Mouse (Mus musculus): Measurements from ENCODE around the gene Slc35b2. TPM values are rescaled to one million over a fixed set of nuclear protein-coding genes. Genes with fewer than 3 reads are reported as not detected.

Gene Slc35b2
- polyA plus RNA-seq, 1 experiment from 2014 or later: 96.2 TPM

DNA sequence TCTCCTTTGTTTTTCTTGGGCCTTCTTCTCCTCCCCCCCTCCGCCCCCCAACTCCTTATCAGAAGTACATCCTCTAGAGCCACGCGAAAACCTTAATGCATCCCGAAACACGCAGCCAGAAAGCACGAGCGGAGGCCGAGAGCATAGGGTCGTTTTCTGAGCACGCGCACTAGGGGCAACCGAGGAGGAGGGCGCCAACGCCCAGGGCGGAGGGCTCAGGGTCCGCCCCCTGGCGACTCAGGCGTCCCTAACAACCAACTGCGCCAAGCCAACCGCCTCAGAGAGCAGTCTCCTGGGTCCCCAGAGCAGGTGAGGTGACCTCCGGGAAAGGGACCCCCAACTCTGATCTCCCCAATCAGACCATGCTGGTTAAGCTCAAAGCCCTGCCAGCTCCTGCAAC, 40.4 kb upstream of the Slc35b2 start, which contains the start of gene Tcte1:
Gene Tcte1, plus strand, starts transcription at position 172 of the 400 bp plus-strand sequence.
- H3K4me3 ChIP-seq (ENCODE audit: low read length): peak within 1 kb of the TSS; percentile 41
- no peaks in the 10 kb centered on the region; the same call in 1 of the 2 replicates for H3K27me3 ChIP-seq (replicated peaks; ENCODE audit: control insufficient read depth, insufficient read depth, low read length)
- peak within 1 kb of the TSS; percentile 78 for H3K4me2 ChIP-seq (ENCODE audit: low read length)
- ATAC-seq: peak; percentile 64
- H3K4me1 ChIP-seq (ENCODE audit: control insufficient read depth, insufficient read depth, low read depth, low read length): peaks cover 15% of the 10 kb centered on the region
- no peaks in the 10 kb centered on the region for H3K9me3 ChIP-seq (ENCODE audit: control insufficient read depth, low read length)
- under 1% methylated on average over 18 of the region's 21 CpGs for WGBS
- H3K9ac ChIP-seq (ENCODE audit: low read depth, low read length): peak within 1 kb of the TSS; percentile 68
- H3K27ac ChIP-seq (ENCODE audit: low read depth, low read length): no peak within 1 kb of the TSS; the same call in 1 of the 2 replicates
- peaks cover 3% of the 10 kb centered on the region; the same call in 1 of the 2 replicates for H3K36me3 ChIP-seq (ENCODE audit: control insufficient read depth, insufficient read depth, low read length)

DNA sequence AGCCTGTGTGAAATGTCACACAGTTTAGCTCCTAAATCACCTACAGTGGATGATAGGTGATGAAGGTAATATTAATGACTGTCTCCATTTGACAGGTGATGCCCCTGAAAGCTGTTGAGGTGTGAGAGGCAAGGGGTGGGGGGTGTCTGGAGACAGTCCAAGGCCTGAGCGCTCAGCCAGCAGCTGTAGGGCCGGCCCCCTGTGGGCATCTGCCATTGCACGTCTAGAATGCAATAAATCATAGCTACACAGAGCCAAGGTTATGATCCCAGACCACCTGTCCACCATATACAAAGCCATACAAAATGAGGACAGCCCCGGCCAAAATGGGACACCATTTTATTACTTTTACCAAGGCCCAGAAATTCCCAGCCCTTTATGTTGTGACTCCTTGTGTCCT, 38.7 kb upstream of the Slc35b2 start:
- Histone ChIP-seq H3K9me3 (ENCODE audit: control insufficient read depth, low read length) (no peaks in the 10 kb centered on the region), H3K27me3 (replicated peaks; ENCODE audit: control insufficient read depth, insufficient read depth, low read length) (peaks cover 2% of the 10 kb centered on the region; the same call in 1 of the 2 replicates), H3K4me3 (ENCODE audit: low read length) (no peak overlapping the region), H3K36me3 (ENCODE audit: control insufficient read depth, insufficient read depth, low read length) (peaks cover 2% of the 10 kb centered on the region; the same call in 1 of the 2 replicates), H3K4me2 (ENCODE audit: low read length) (no peak overlapping the region), H3K9ac (ENCODE audit: low read depth, low read length) (no peak overlapping the region), H3K4me1 (ENCODE audit: control insufficient read depth, insufficient read depth, low read depth, low read length) (peaks cover 15% of the 10 kb centered on the region), H3K27ac (ENCODE audit: low read depth, low read length) (no peak overlapping the region)
- no peak; the same call in 1 of the 2 replicates for ATAC-seq
- WGBS: 60% methylated on average over 4 of the region's 4 CpGs

DNA sequence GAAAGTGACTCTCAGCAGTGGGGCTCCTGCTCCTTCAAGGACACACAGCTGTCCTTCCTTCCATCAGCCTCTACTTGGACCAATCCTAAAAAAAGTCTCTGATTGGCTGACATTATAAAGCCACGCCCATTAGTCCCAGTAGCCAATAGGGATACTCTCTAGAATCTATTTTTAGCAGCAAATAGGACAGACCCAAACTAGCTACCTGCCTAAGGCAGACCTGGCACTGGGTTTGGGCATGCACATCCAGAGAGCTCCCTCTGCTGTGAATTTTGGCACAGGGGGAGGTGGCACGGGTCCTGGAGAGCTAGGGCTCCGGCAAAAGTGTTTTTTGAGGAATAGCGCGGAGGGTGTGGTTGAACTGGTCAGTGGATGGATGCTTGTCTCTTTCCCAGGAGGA, 37.1 kb upstream of the Slc35b2 start:
- H3K27ac ChIP-seq (ENCODE audit: low read depth, low read length): no peak overlapping the region
- ATAC-seq: no peak
- WGBS: 21% methylated on average over 5 of the region's 5 CpGs

DNA sequence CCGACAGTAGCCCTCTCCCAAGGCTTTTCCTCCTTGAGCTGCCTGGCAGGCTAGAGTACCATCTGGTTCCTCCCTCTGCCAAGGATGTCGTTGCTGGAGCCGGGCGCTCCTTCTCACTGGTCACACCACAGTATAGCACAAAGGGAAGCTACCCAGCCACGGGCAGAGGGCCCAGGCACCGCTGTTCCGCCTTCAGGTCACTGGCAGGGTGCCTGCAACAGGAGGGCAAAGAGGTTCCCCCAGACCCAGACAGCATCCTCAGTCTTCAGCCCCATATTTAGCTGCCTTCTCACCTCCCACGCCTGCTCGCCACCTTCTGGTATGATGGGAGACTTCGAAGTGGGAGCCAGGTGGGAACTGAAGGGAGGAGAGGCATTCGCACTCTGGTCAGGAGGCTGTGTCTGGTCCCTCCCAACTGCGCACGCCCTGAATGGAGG, 33.3 kb upstream of the Slc35b2 start:
- H3K27me3 ChIP-seq (replicated peaks; ENCODE audit: control insufficient read depth, insufficient read depth, low read length): peaks cover 8% of the 10 kb centered on the region
- no peak overlapping the region for H3K4me2 ChIP-seq (ENCODE audit: low read length)
- ATAC-seq: peak; percentile 82
- no peaks in the 10 kb centered on the region for H3K36me3 ChIP-seq (ENCODE audit: control insufficient read depth, insufficient read depth, low read length)
- no peak overlapping the region for H3K9ac ChIP-seq (ENCODE audit: low read depth, low read length)
- peak overlapping the region; percentile 29; the same call in 1 of the 2 replicates for H3K27ac ChIP-seq (ENCODE audit: low read depth, low read length)
- WGBS: 27% methylated on average over 13 of the region's 13 CpGs
- H3K9me3 ChIP-seq (ENCODE audit: control insufficient read depth, low read length): no peaks in the 10 kb centered on the region
- H3K4me1 ChIP-seq (ENCODE audit: control insufficient read depth, insufficient read depth, low read depth, low read length): peaks cover 2% of the 10 kb centered on the region; the same call in 1 of the 2 replicates
- H3K4me3 ChIP-seq (ENCODE audit: low read length): no peak overlapping the region

More for the DNA sequence above, 37.1 kb upstream of the Slc35b2 start:
- H3K36me3 ChIP-seq (ENCODE audit: control insufficient read depth, insufficient read depth, low read length): no peaks in the 10 kb centered on the region
- H3K9ac ChIP-seq (ENCODE audit: low read depth, low read length): no peak overlapping the region
- H3K4me1 ChIP-seq (ENCODE audit: control insufficient read depth, insufficient read depth, low read depth, low read length): peaks cover 15% of the 10 kb centered on the region
- peaks cover 2% of the 10 kb centered on the region; the same call in 1 of the 2 replicates for H3K27me3 ChIP-seq (replicated peaks; ENCODE audit: control insufficient read depth, insufficient read depth, low read length)
- no peak overlapping the region for H3K4me3 ChIP-seq (ENCODE audit: low read length)
- no peaks in the 10 kb centered on the region for H3K9me3 ChIP-seq (ENCODE audit: control insufficient read depth, low read length)
- no peak overlapping the region for H3K4me2 ChIP-seq (ENCODE audit: low read length)

DNA sequence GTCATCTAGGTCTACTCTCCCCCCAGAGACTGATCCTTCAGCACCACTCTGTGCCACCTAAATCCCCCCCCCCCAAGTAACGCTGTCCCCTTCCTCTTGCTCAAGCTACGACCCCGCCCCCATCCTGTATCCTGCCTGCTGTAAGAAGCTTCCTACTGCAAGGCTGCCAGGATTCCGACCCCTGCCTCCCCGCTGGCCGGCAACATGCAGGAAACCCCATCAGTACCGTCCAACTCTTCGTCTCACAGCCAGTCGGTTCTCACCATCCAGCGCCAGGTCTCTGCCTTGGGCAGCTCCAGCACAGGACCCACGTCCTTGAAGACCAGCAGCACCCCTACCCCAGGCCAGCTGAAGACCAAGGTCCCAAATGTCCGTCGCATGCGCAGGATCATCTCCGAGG, 30.8 kb upstream of the Slc35b2 start:
- WGBS: 55% methylated on average over 15 of the region's 15 CpGs
- peaks cover 11% of the 10 kb centered on the region for H3K27me3 ChIP-seq (replicated peaks; ENCODE audit: control insufficient read depth, insufficient read depth, low read length)
- no peaks in the 10 kb centered on the region for H3K4me1 ChIP-seq (ENCODE audit: control insufficient read depth, insufficient read depth, low read depth, low read length)
- no peak overlapping the region for H3K4me2 ChIP-seq (ENCODE audit: low read length)
- H3K4me3 ChIP-seq (ENCODE audit: low read length): no peak overlapping the region
- H3K9me3 ChIP-seq (ENCODE audit: control insufficient read depth, low read length): no peaks in the 10 kb centered on the region
- H3K27ac ChIP-seq (ENCODE audit: low read depth, low read length): no peak overlapping the region
- ATAC-seq: no peak
- H3K9ac ChIP-seq (ENCODE audit: low read depth, low read length): no peak overlapping the region
- H3K36me3 ChIP-seq (ENCODE audit: control insufficient read depth, insufficient read depth, low read length): no peaks in the 10 kb centered on the region

DNA sequence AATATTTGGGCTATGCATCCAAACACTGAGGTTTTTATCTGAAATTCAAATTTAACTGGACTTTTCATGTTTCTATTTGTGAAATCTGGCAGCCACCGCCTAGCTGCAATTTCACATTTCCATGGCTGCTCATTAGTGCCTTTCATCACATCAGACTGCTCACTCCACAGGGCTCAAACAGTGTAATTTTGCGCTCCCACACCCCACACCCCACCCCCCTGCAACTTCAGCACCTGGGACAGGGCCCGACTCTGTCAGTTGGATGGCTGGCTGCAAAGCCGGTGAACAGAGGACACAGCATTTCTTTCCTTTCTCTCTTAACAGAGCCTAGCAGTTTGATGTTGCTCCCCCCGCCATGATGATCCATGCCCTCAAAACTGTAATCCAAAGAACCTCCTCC, 27.4 kb upstream of the Slc35b2 start:
- Histone ChIP-seq H3K4me1 (ENCODE audit: control insufficient read depth, insufficient read depth, low read depth, low read length) (no peaks in the 10 kb centered on the region), H3K36me3 (ENCODE audit: control insufficient read depth, insufficient read depth, low read length) (no peaks in the 10 kb centered on the region), H3K27me3 (replicated peaks; ENCODE audit: control insufficient read depth, insufficient read depth, low read length) (peaks cover 9% of the 10 kb centered on the region), H3K4me3 (ENCODE audit: low read length) (no peak overlapping the region), H3K4me2 (ENCODE audit: low read length) (no peak overlapping the region), H3K27ac (ENCODE audit: low read depth, low read length) (no peak overlapping the region), H3K9me3 (ENCODE audit: control insufficient read depth, low read length) (no peaks in the 10 kb centered on the region), H3K9ac (ENCODE audit: low read depth, low read length) (no peak overlapping the region)
- 15% methylated on average over 5 of the region's 5 CpGs for WGBS
- no peak for ATAC-seq

DNA sequence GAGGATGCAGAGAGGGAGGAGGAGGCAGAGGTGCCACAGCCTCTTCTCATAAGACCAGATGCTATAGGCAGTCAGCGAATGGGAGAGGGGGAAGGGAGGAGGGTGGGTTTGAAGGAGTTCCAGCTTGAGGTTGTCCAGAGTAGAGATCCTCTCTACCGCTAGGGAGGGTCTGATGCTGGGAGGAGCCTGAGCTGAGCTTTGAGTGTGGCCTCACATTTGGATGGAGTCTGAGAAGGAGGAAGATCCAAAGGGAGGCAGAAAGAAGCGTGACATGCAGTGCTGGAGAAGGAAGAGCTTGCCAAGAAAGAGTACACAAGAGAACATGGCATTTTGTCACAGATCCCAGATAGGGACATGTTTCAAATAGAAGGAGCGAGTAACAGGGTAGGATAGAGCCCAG, 25.3 kb upstream of the Slc35b2 start:
- ATAC-seq: no peak
- no peak overlapping the region for H3K27ac ChIP-seq (ENCODE audit: low read depth, low read length)
- H3K36me3 ChIP-seq (ENCODE audit: control insufficient read depth, insufficient read depth, low read length): no peaks in the 10 kb centered on the region
- H3K4me3 ChIP-seq (ENCODE audit: low read length): no peak overlapping the region
- H3K9me3 ChIP-seq (ENCODE audit: control insufficient read depth, low read length): no peaks in the 10 kb centered on the region
- no peak overlapping the region for H3K4me2 ChIP-seq (ENCODE audit: low read length)
- peaks cover 4% of the 10 kb centered on the region; the same call in 1 of the 2 replicates for H3K4me1 ChIP-seq (ENCODE audit: control insufficient read depth, insufficient read depth, low read depth, low read length)
- 64% methylated on average over 4 of the region's 4 CpGs for WGBS
- H3K9ac ChIP-seq (ENCODE audit: low read depth, low read length): no peak overlapping the region
- H3K27me3 ChIP-seq (replicated peaks; ENCODE audit: control insufficient read depth, insufficient read depth, low read length): peaks cover 9% of the 10 kb centered on the region

DNA sequence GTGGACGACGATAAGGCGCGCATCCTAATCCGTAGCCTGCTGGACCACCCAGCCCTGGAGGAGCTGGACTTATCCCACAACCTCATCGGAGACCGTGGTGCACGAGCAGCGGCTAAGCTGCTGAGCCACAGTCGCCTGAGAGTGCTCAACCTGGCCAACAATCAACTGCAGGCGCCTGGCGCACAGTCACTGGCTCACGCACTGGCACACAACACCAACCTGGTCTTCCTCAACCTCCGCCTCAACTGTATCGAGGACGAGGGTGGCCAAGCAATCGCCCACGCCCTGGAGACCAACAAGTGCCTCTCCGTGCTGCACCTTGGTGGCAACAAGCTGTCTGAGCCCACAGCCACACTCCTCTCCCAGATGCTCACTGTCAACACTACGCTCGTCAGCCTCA, 24.0 kb upstream of the Slc35b2 start:
- H3K36me3 ChIP-seq (ENCODE audit: control insufficient read depth, insufficient read depth, low read length): no peaks in the 10 kb centered on the region
- H3K27ac ChIP-seq (ENCODE audit: low read depth, low read length): no peak overlapping the region
- peaks cover 8% of the 10 kb centered on the region for H3K4me1 ChIP-seq (ENCODE audit: control insufficient read depth, insufficient read depth, low read depth, low read length)
- H3K4me2 ChIP-seq (ENCODE audit: low read length): no peak overlapping the region
- no peak overlapping the region for H3K9ac ChIP-seq (ENCODE audit: low read depth, low read length)
- 82% methylated on average over 21 of the region's 21 CpGs for WGBS
- H3K4me3 ChIP-seq (ENCODE audit: low read length): no peak overlapping the region
- H3K27me3 ChIP-seq (replicated peaks; ENCODE audit: control insufficient read depth, insufficient read depth, low read length): peaks cover 9% of the 10 kb centered on the region
- H3K9me3 ChIP-seq (ENCODE audit: control insufficient read depth, low read length): no peaks in the 10 kb centered on the region
- ATAC-seq: no peak

DNA sequence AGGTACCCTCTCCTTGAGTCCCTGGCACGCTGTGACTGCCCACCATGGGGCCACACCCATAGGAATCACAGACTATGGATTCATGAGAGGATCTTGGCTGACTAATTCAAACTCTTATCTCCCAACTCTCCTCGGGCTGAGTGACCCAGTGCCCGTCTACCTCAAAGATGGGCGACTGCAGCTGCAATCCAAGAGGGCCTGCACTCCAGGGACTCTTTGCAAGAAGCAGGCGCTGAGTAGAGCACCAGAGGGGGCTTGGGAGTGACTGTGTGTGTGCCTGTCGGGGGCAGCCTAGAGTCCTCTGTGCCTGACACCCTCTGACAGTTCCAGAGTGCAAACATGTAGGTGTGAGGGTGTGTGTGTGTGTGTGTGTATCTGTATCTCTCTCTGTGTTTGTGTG, 21.5 kb upstream of the Slc35b2 start:
- no peak overlapping the region for H3K27ac ChIP-seq (ENCODE audit: low read depth, low read length)
- 37% methylated on average over 6 of the region's 6 CpGs for WGBS
- no peak for ATAC-seq
- H3K9ac ChIP-seq (ENCODE audit: low read depth, low read length): no peak overlapping the region
- peaks cover 6% of the 10 kb centered on the region; the same call in 1 of the 2 replicates for H3K36me3 ChIP-seq (ENCODE audit: control insufficient read depth, insufficient read depth, low read length)
- H3K4me2 ChIP-seq (ENCODE audit: low read length): no peak overlapping the region
- H3K27me3 ChIP-seq (replicated peaks; ENCODE audit: control insufficient read depth, insufficient read depth, low read length): peaks cover 6% of the 10 kb centered on the region; the same call in 1 of the 2 replicates
- H3K4me1 ChIP-seq (ENCODE audit: control insufficient read depth, insufficient read depth, low read depth, low read length): peaks cover 20% of the 10 kb centered on the region
- H3K9me3 ChIP-seq (ENCODE audit: control insufficient read depth, low read length): no peaks in the 10 kb centered on the region
- H3K4me3 ChIP-seq (ENCODE audit: low read length): no peak overlapping the region
